Mouse (Mus musculus): ENCODE measurements at regions not wholly inside any gene's neighbourhood (a gene's known extent, or its start where the extent isn't known, plus 50 kb on each side); places are given as distances from the start of the nearest gene placed in this dataset.

GRCm38 (mm10) chr2:16929974-16930373 is 573.9 kb downstream of the Plxdc2 start:
- Histone ChIP-seq H3K4me1 (ENCODE audit: control insufficient read depth, insufficient read depth, low read length) (no peaks in the 10 kb centered on the region), H3K4me3 (ENCODE audit: low read depth, low read length) (no peak overlapping the region), H3K9ac (ENCODE audit: low read depth, poor library complexity, severe bottlenecking) (no peak overlapping the region), H3K9me3 (replicated peaks; ENCODE audit: control insufficient read depth, insufficient read depth, low read length, poor library complexity, severe bottlenecking) (no peaks in the 10 kb centered on the region), H3K27me3 (ENCODE audit: control insufficient read depth, insufficient read depth, low read length, poor library complexity, severe bottlenecking) (no peaks in the 10 kb centered on the region), H3K36me3 (ENCODE audit: control insufficient read depth, insufficient read depth, low read length, poor library complexity, severe bottlenecking) (no peaks in the 10 kb centered on the region), H3K27ac (ENCODE audit: insufficient read depth, low read length) (no peak overlapping the region)
- no peak for TF ChIP-seq CTCF (IDR thresholded peaks at IDR 0.05; ENCODE audit: low read depth, low read length)
- no peak for TF ChIP-seq EP300 (IDR thresholded peaks at IDR 0.05; ENCODE audit: insufficient read depth, low read depth, low read length)
- no peak for TF ChIP-seq POLR2A (IDR thresholded peaks at IDR 0.05; ENCODE audit: insufficient read depth, low read length)

GRCm38 (mm10) chr2:16959432-16959831 is 603.3 kb downstream of the Plxdc2 start:
- TF ChIP-seq POLR2A (IDR thresholded peaks at IDR 0.05; ENCODE audit: insufficient read depth, low read length) = no peak
- TF ChIP-seq EP300 (IDR thresholded peaks at IDR 0.05; ENCODE audit: insufficient read depth, low read depth, low read length) = no peak
- no peak for TF ChIP-seq CTCF (IDR thresholded peaks at IDR 0.05; ENCODE audit: low read depth, low read length)
- H3K9ac ChIP-seq (ENCODE audit: low read depth, poor library complexity, severe bottlenecking) = no peak overlapping the region
- H3K4me1 ChIP-seq (ENCODE audit: control insufficient read depth, insufficient read depth, low read length) = no peaks in the 10 kb centered on the region
- H3K27ac ChIP-seq (ENCODE audit: insufficient read depth, low read length) = no peak overlapping the region
- no peaks in the 10 kb centered on the region for H3K36me3 ChIP-seq (ENCODE audit: control insufficient read depth, insufficient read depth, low read length, poor library complexity, severe bottlenecking)
- no peaks in the 10 kb centered on the region for H3K27me3 ChIP-seq (ENCODE audit: control insufficient read depth, insufficient read depth, low read length, poor library complexity, severe bottlenecking)
- no peak overlapping the region for H3K4me3 ChIP-seq (ENCODE audit: low read depth, low read length)
- H3K9me3 ChIP-seq (replicated peaks; ENCODE audit: control insufficient read depth, insufficient read depth, low read length, poor library complexity, severe bottlenecking) = no peaks in the 10 kb centered on the region

- Histone ChIP-seq H3K4me1 (ENCODE audit: control insufficient read depth, insufficient read depth, low read length) (no peaks in the 10 kb centered on the region), H3K36me3 (ENCODE audit: control insufficient read depth, insufficient read depth, low read length, poor library complexity, severe bottlenecking) (no peaks in the 10 kb centered on the region), H3K9ac (ENCODE audit: low read depth, poor library complexity, severe bottlenecking) (no peak overlapping the region), H3K27ac (ENCODE audit: insufficient read depth, low read length) (no peak overlapping the region), H3K27me3 (ENCODE audit: control insufficient read depth, insufficient read depth, low read length, poor library complexity, severe bottlenecking) (no peaks in the 10 kb centered on the region; the same call in 1 of the 2 replicates), H3K4me3 (ENCODE audit: low read depth, low read length) (no peak overlapping the region), H3K9me3 (replicated peaks; ENCODE audit: control insufficient read depth, insufficient read depth, low read length, poor library complexity, severe bottlenecking) (no peaks in the 10 kb centered on the region)
- no peak for TF ChIP-seq POLR2A (IDR thresholded peaks at IDR 0.05; ENCODE audit: insufficient read depth, low read length)
- TF ChIP-seq EP300 (IDR thresholded peaks at IDR 0.05; ENCODE audit: insufficient read depth, low read depth, low read length) = no peak
- no peak for TF ChIP-seq CTCF (IDR thresholded peaks at IDR 0.05; ENCODE audit: low read depth, low read length)
Observed at GRCm38 (mm10) chr2:16977380-16977779, 621.3 kb downstream of the Plxdc2 start.

- no peak for TF ChIP-seq EP300 (IDR thresholded peaks at IDR 0.05; ENCODE audit: insufficient read depth, low read depth, low read length)
- no peak for TF ChIP-seq CTCF (IDR thresholded peaks at IDR 0.05; ENCODE audit: low read depth, low read length)
- no peak for TF ChIP-seq POLR2A (IDR thresholded peaks at IDR 0.05; ENCODE audit: insufficient read depth, low read length)
- H3K27me3 ChIP-seq (ENCODE audit: control insufficient read depth, insufficient read depth, low read length, poor library complexity, severe bottlenecking) = no peaks in the 10 kb centered on the region
- H3K27ac ChIP-seq (ENCODE audit: insufficient read depth, low read length) = no peak overlapping the region
- H3K9ac ChIP-seq (ENCODE audit: low read depth, poor library complexity, severe bottlenecking) = no peak overlapping the region
- no peaks in the 10 kb centered on the region for H3K4me1 ChIP-seq (ENCODE audit: control insufficient read depth, insufficient read depth, low read length)
- H3K9me3 ChIP-seq (replicated peaks; ENCODE audit: control insufficient read depth, insufficient read depth, low read length, poor library complexity, severe bottlenecking) = no peaks in the 10 kb centered on the region
- no peak overlapping the region for H3K4me3 ChIP-seq (ENCODE audit: low read depth, low read length)
- H3K36me3 ChIP-seq (ENCODE audit: control insufficient read depth, insufficient read depth, low read length, poor library complexity, severe bottlenecking) = no peaks in the 10 kb centered on the region
Observed at GRCm38 (mm10) chr2:16982823-16983222, 626.7 kb downstream of the Plxdc2 start.

- no peak overlapping the region for H3K9ac ChIP-seq (ENCODE audit: low read depth, poor library complexity, severe bottlenecking)
- H3K9me3 ChIP-seq (replicated peaks; ENCODE audit: control insufficient read depth, insufficient read depth, low read length, poor library complexity, severe bottlenecking) = no peaks in the 10 kb centered on the region
- H3K27ac ChIP-seq (ENCODE audit: insufficient read depth, low read length) = no peak overlapping the region
- H3K4me3 ChIP-seq (ENCODE audit: low read depth, low read length) = no peak overlapping the region
- no peaks in the 10 kb centered on the region for H3K4me1 ChIP-seq (ENCODE audit: control insufficient read depth, insufficient read depth, low read length)
- TF ChIP-seq POLR2A (IDR thresholded peaks at IDR 0.05; ENCODE audit: insufficient read depth, low read length) (no peak), EP300 (IDR thresholded peaks at IDR 0.05; ENCODE audit: insufficient read depth, low read depth, low read length) (no peak), CTCF (IDR thresholded peaks at IDR 0.05; ENCODE audit: low read depth, low read length) (no peak)
- H3K27me3 ChIP-seq (ENCODE audit: control insufficient read depth, insufficient read depth, low read length, poor library complexity, severe bottlenecking) = no peaks in the 10 kb centered on the region
- no peaks in the 10 kb centered on the region for H3K36me3 ChIP-seq (ENCODE audit: control insufficient read depth, insufficient read depth, low read length, poor library complexity, severe bottlenecking)
Observed at GRCm38 (mm10) chr2:16983583-16984221, 627.6 kb downstream of the Plxdc2 start.

Measured in ES-Bruce4 (cell line).